Comparison of ENCODE assay signal across 8 mouse cellular contexts in the genomic region with DNA sequence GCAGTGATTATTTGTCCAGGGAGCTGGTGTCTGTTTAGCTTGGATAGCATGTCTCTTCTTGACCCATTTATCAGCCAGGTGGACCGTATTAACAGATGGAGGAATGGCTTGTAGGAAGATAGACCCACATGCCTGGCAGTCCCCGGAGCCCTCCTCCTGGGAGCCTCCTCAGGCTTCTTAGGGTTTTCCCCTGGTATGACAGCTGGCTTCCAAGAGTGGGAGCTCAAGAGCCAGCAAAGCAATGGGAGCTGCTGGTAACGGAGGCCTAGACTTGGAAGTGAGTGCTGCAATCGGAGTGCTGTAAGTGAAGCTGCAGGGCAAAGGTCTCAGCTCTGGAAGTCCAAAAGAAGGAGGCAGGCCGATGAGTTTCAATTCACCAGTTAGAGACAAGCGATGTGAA. TPM values are rescaled to one million over a fixed set of nuclear protein-coding genes. Genes with fewer than 3 reads are reported as not detected.
DNase-seq lines count a peak whose midpoint lies in the region; ATAC-seq and TF ChIP-seq lines count a peak whose summit lies in the region.

No protein-coding gene starts in this region.

- TF ChIP-seq EP300 in liver, postnatal 0 days (IDR thresholded peaks at IDR 0.05; ENCODE audit: low read depth), result no peak

- no peaks in the 10 kb centered on the region for H3K27me3 ChIP-seq in liver, postnatal 0 days (ENCODE audit: insufficient read depth, low read length)

- no peak for ATAC-seq in liver, postnatal 0 days
- no peak for ATAC-seq in CD4-positive, CD25-positive, alpha-beta regulatory T cell, adult 4 months

- no peak overlapping the region for H3K4me3 ChIP-seq in liver, postnatal 0 days (ENCODE audit: low read depth, low read length)

- no peaks in the 10 kb centered on the region for H3K9me3 ChIP-seq in liver, postnatal 0 days (ENCODE audit: low read length)

- H3K9ac ChIP-seq in liver, postnatal 0 days (replicated peaks), result no peak overlapping the region

- no peak for TF ChIP-seq CTCF in liver, postnatal 0 days (IDR thresholded peaks at IDR 0.05; ENCODE audit: low read depth)

- intact Hi-C loops in gastrocnemius, postnatal 36 days (cut with DNase I), result no loop called here

- DNase-seq in gastrocnemius, adult 18-20 months (ENCODE audit: low spot score), result peak; percentile 8
- DNase-seq in gastrocnemius, postnatal 36 days, result no peak
- DNase-seq in ES-CJ7 (ENCODE audit: low read depth, low spot score), result peak; percentile 43
- DNase-seq in embryo, embryonic 10 days (ENCODE audit: low spot score), result peak; percentile 44
- DNase-seq in layer of hippocampus, postnatal 10 days (ENCODE audit: low spot score in 2 of 2), result peak; percentile 25 to 39
- no peak for DNase-seq in liver, postnatal 0 days
- no peak for DNase-seq in natural killer cell, adult 2 months (ENCODE audit: low spot score in 2 of 2)

- H3K4me2 ChIP-seq in liver, postnatal 0 days (ENCODE audit: low read depth, low read length), result no peak overlapping the region

- H3K4me1 ChIP-seq in liver, postnatal 0 days (ENCODE audit: insufficient read depth), result no peaks in the 10 kb centered on the region

- no peak overlapping the region for H3K27ac ChIP-seq in liver, postnatal 0 days (ENCODE audit: low read depth)

- no peaks in the 10 kb centered on the region for H3K36me3 ChIP-seq in liver, postnatal 0 days (replicated peaks; ENCODE audit: insufficient read depth, low read length)

- 53% methylated on average over 6 of the region's 6 CpGs for WGBS in liver, postnatal 0 days (ENCODE audit: insufficient replicate concordance)

RNA-seq across cellular contexts. Expression of gene Ddx18, which starts 37.3 kb away (rescaled TPM):
- 10 to 100 TPM; 18.1 to 19.3 TPM for total RNA-seq in gastrocnemius, adult 18-20 months (2021)
- total RNA-seq in gastrocnemius, postnatal 36 days (2021), result 10 to 100 TPM; 11.2 to 15.9 TPM
- 10 to 100 TPM; 26.8 to 27.6 TPM for total RNA-seq in layer of hippocampus, postnatal 10 days (2021)
- polyA plus RNA-seq in liver, postnatal 0 days (2015; fragmentation: Nextera tagmentation; extraction: Ambion mirVana), result 27.1 and 29.0 TPM in 2 replicates
- 100 to 1,000 TPM in 1 of 2 experiments, 10 to 100 TPM in 1; 63.0 to 106 TPM for polyA plus RNA-seq in CD4-positive, CD25-positive, alpha-beta regulatory T cell, adult 4 months (2017; shearing (Covaris generic))

Comparison
In these comparisons a context has a peak if more than half of its experiments do, and no peak if none do; other contexts are left out.
1. DNase-seq: peak in gastrocnemius, adult 18-20 months (single experiment), ES-CJ7 (single experiment), embryo, embryonic 10 days (single experiment) and layer of hippocampus, postnatal 10 days (2 of 2); none in gastrocnemius, postnatal 36 days (0 of 2), liver, postnatal 0 days (single experiment) and natural killer cell, adult 2 months (0 of 2).